Mouse (Mus musculus) heart, postnatal 36 days (tissue): Measurements from ENCODE around the gene Spout1. TPM values are rescaled to one million over a fixed set of nuclear protein-coding genes. Genes with fewer than 3 reads are reported as not detected.
"Not testable (repeated sequence)": the region's sequence is repeated elsewhere in the genome, so short reads cannot be mapped to it uniquely, and the experiment has no call there.

Experiments
- DNase-seq, 2 experiments: peaks; one replicate each; pipeline ENCODE4 v3.0.0; 2021 to 2022
- intact Hi-C: fragments of 180-260 bp; cut with DNase I; formaldehyde crosslinking; loops from one replicate; pipeline ENCODE4 v1.15.1; 2025
- total RNA-seq, 2 experiments: library from RNA; stranded (reverse); gene quantifications; 2 replicates each; pipeline ENCODE4 v1.2.3; 2021

The Spout1 gene
- total RNA-seq, 2 experiments from 2014 or later: 5.8 to 6.0 TPM

GRCm38 (mm10) chr2:30133613-30134377, 44.5 kb downstream of the Spout1 start, which contains the start of gene Tbc1d13:
Gene Tbc1d13, plus strand, starts transcription at chr2:30133746.
- peak; percentile 98 to 99 for DNase-seq
- intact Hi-C loops: no loop called here

- intact Hi-C loops: no loop called here
- peak; percentile 30 to 41 for DNase-seq
These were observed 45.3 kb downstream of the Spout1 start for GRCm38 (mm10) chr2:30132801-30133612.

- intact Hi-C loops, DNase-seq: not testable (repeated sequence)
These were observed 47.0 kb downstream of the Spout1 start for GRCm38 (mm10) chr2:30131240-30131639.

- intact Hi-C loops: no loop called here
- no peak for DNase-seq
These were observed 48.1 kb downstream of the Spout1 start for GRCm38 (mm10) chr2:30130156-30130555.

GRCm38 (mm10) chr2:30128789-30129188, 49.5 kb downstream of the Spout1 start:
- intact Hi-C loops: loop anchor here (2.0 to 5.0 kb wide), 3 partner anchors 34 to 159 kb away; partner anchors contain the start of genes Dolk and Nup188
- DNase-seq: peak; percentile 26 to 31

- DNase-seq: peak; percentile 97
- intact Hi-C loops: loop anchor here (5.0 kb wide), 1 partner anchor 163 kb away; the partner anchor contains the start of genes Dolk and Nup188
These were observed 53.6 kb downstream of the Spout1 start, which contains the start of gene Zer1 for GRCm38 (mm10) chr2:30124472-30125274. Gene Zer1, minus strand, starts transcription at chr2:30124585.

GRCm38 (mm10) chr2:30123729-30124471, 54.4 kb downstream of the Spout1 start:
- DNase-seq: no peak
- intact Hi-C loops: no loop called here

Other genes with a start within 250 kb of the Spout1 start
- 10 to 100 TPM; 22.5 to 26.8 TPM for gene Gle1, start 243.0 kb downstream of the Spout1 start, total RNA-seq
- gene Sptan1, start 212.9 kb downstream of the Spout1 start, total RNA-seq: 100 to 1,000 TPM; 193 to 213 TPM
- 1 to 10 TPM; 6.4 to 8.2 TPM for gene Wdr34, start 129.6 kb downstream of the Spout1 start, total RNA-seq
- gene Set, start 121.1 kb downstream of the Spout1 start, total RNA-seq: 100 to 1,000 TPM in 1 of 2 experiments, 10 to 100 TPM in 1; 87.1 to 103 TPM
- gene Pkn3, start 100.8 kb downstream of the Spout1 start, total RNA-seq: 10 to 100 TPM in 1 of 2 experiments, 1 to 10 TPM in 1; 8.3 to 11.5 TPM
- gene Zdhhc12, start 84.8 kb downstream of the Spout1 start, total RNA-seq: 1 to 10 TPM; 4.1 to 4.7 TPM
- gene Zer1, start 53.9 kb downstream of the Spout1 start, total RNA-seq: 10 to 100 TPM; 24.3 to 27.3 TPM
- 10 to 100 TPM; 17.5 to 18.0 TPM for gene Tbc1d13, start 44.7 kb downstream of the Spout1 start, total RNA-seq
- 10 to 100 TPM; 91.8 to 92.4 TPM for gene Endog, start 7.0 kb downstream of the Spout1 start, total RNA-seq
- gene Kyat1, start 27.4 kb upstream of the Spout1 start, total RNA-seq: 10 to 100 TPM; 40.9 to 42.8 TPM
- gene Lrrc8a, start 59.3 kb upstream of the Spout1 start, total RNA-seq: 10 to 100 TPM; 56.7 to 67.8 TPM
- gene Gm28035, start 62.1 kb upstream of the Spout1 start, total RNA-seq: 1 to 10 TPM; 4.5 to 5.5 TPM
- 100 to 1,000 TPM in 1 of 2 experiments, 10 to 100 TPM in 1; 96.9 to 120 TPM for gene Phyhd1, start 87.7 kb upstream of the Spout1 start, total RNA-seq
- 1 to 10 TPM in 1 of 2 experiments, under 1 TPM in 1; 0.92 to 3.1 TPM for gene Gm28038, start 102.6 kb upstream of the Spout1 start, total RNA-seq
- gene Dolk, start 107.9 kb upstream of the Spout1 start, total RNA-seq: 10 to 100 TPM; 22.4 to 24.7 TPM
- 10 to 100 TPM; 17.0 to 20.5 TPM for gene Nup188, start 107.9 kb upstream of the Spout1 start, total RNA-seq
- gene Sh3glb2, start 180.9 kb upstream of the Spout1 start, total RNA-seq: 10 to 100 TPM; 41.9 to 43.1 TPM
- gene Miga2, start 185.8 kb upstream of the Spout1 start, total RNA-seq: 10 to 100 TPM; 62.9 to 69.4 TPM
- 1 to 10 TPM; 7.6 to 8.8 TPM for gene Dolpp1, start 213.8 kb upstream of the Spout1 start, total RNA-seq
- 100 to 1,000 TPM; 496 to 534 TPM for gene Crat, start 237.4 kb upstream of the Spout1 start, total RNA-seq
- 10 to 100 TPM; 82.9 to 85.1 TPM for gene Ptpa, start 237.6 kb upstream of the Spout1 start, total RNA-seq